Comparison of ENCODE assay signal across 9 mouse cellular contexts in genomic region chr8:119699549-119700134, GRCm38 (mm10). TPM values are rescaled to one million over a fixed set of nuclear protein-coding genes. Genes with fewer than 3 reads are reported as not detected.
DNase-seq lines count a peak whose midpoint lies in the region; ATAC-seq and TF ChIP-seq lines count a peak whose summit lies in the region.
"Had no signal": no experiment of that assay in that cellular context is flagged by ENCODE, and none has a peak within 500 bp of the region (broad histone marks: within the 10 kb centered on the region; RNA-seq: fewer than 3 reads in every experiment).

Atp2c2 (plus strand) TSS chr8:119700009.

- H3K4me3 ChIP-seq in E14TG2a.4 (replicated peaks; ENCODE audit: low read length) = peak within 1 kb of the TSS; percentile 73
- no peak within 1 kb of the TSS for H3K4me3 ChIP-seq in liver, embryonic 16.5 days (ENCODE audit: low read depth, low read length)
- H3K4me3 ChIP-seq in midbrain, embryonic 13.5 days (replicated peaks) = no peak within 1 kb of the TSS
- H3K4me3 ChIP-seq: midbrain, embryonic 12.5 days had no signal

- no peak within 1 kb of the TSS for H3K9ac ChIP-seq in liver, embryonic 16.5 days (ENCODE audit: low read depth, low read length)
- H3K9ac ChIP-seq in midbrain, embryonic 13.5 days (replicated peaks) = no peak within 1 kb of the TSS
- H3K9ac ChIP-seq: midbrain, embryonic 12.5 days had no signal

- peaks cover 56% of the 10 kb centered on the region for H3K27me3 ChIP-seq in E14TG2a.4 (ENCODE audit: insufficient read depth, low read length)
- peaks cover 34% of the 10 kb centered on the region for H3K27me3 ChIP-seq in liver, embryonic 16.5 days (ENCODE audit: control insufficient read depth, insufficient read depth, low read depth, low read length)
- H3K27me3 ChIP-seq in midbrain, embryonic 13.5 days = peaks cover 50% of the 10 kb centered on the region

- ATAC-seq in liver, embryonic 16.5 days (ENCODE audit: low read depth) = no peak
- no peak for ATAC-seq in midbrain, embryonic 13.5 days

- peaks cover 27% of the 10 kb centered on the region for H3K4me1 ChIP-seq in E14TG2a.4 (replicated peaks; ENCODE audit: low read depth, low read length)
- peaks cover 3% of the 10 kb centered on the region; the same call in 1 of the 2 replicates for H3K4me1 ChIP-seq in liver, embryonic 16.5 days (ENCODE audit: control insufficient read depth, low read depth, low read length)
- peaks cover 4% of the 10 kb centered on the region; the same call in 1 of the 2 replicates for H3K4me1 ChIP-seq in midbrain, embryonic 13.5 days (replicated peaks)

- no peaks in the 10 kb centered on the region for H3K9me3 ChIP-seq in E14TG2a.4 (ENCODE audit: low read length)
- H3K9me3 ChIP-seq in liver, embryonic 16.5 days (replicated peaks; ENCODE audit: control insufficient read depth, low read length) = no peaks in the 10 kb centered on the region
- no peaks in the 10 kb centered on the region for H3K9me3 ChIP-seq in midbrain, embryonic 13.5 days
- H3K9me3 ChIP-seq: midbrain, embryonic 12.5 days had no signal

- TF ChIP-seq CTCF in E14TG2a.4 (conservative IDR thresholded peaks at IDR 0.05; ENCODE audit: low read length) = no peak

- H3K4me2 ChIP-seq in liver, embryonic 16.5 days (ENCODE audit: low read depth, low read length) = peak within 1 kb of the TSS; percentile 41
- no peak within 1 kb of the TSS for H3K4me2 ChIP-seq in midbrain, embryonic 13.5 days (replicated peaks)
- H3K4me2 ChIP-seq: midbrain, embryonic 12.5 days had no signal

- peak; percentile 49 for DNase-seq in embryo, embryonic 10 days (ENCODE audit: low spot score)
- DNase-seq in embryo, embryonic 9.5 days (ENCODE audit: extremely low spot score) = no peak
- DNase-seq in kidney, adult 8-10 months = peak; percentile 56 to 59
- no peak for DNase-seq in cerebellum, adult 11 months
- DNase-seq in cerebellum, adult 9-10 months = no peak

- WGBS in liver, embryonic 16.5 days (ENCODE audit: insufficient replicate concordance) = 5% methylated on average over 26 of the region's 26 CpGs
- WGBS in midbrain, embryonic 13.5 days = 4% methylated on average over 23 of the region's 26 CpGs

- no peaks in the 10 kb centered on the region for H3K36me3 ChIP-seq in E14TG2a.4 (ENCODE audit: insufficient read depth, low read length)
- no peaks in the 10 kb centered on the region for H3K36me3 ChIP-seq in liver, embryonic 16.5 days (ENCODE audit: control insufficient read depth, insufficient read depth)
- no peaks in the 10 kb centered on the region for H3K36me3 ChIP-seq in midbrain, embryonic 13.5 days
- H3K36me3 ChIP-seq: midbrain, embryonic 12.5 days had no signal

- no peak within 1 kb of the TSS for H3K27ac ChIP-seq in liver, embryonic 16.5 days (ENCODE audit: low read length)
- H3K27ac ChIP-seq in midbrain, embryonic 13.5 days = no peak within 1 kb of the TSS
- H3K27ac ChIP-seq: midbrain, embryonic 12.5 days had no signal

RNA-seq across cellular contexts. Expression of gene Atp2c2, which starts in this region (rescaled TPM):
- polyA plus RNA-seq in liver, embryonic 16.5 days (2015; fragmentation: Nextera tagmentation; extraction: Ambion mirVana) = 0.19 and 0.27 TPM in 2 replicates
- not detected in 2 replicates for polyA plus RNA-seq in midbrain, embryonic 13.5 days (2015; fragmentation: Nextera tagmentation; extraction: Ambion mirVana)

Comparison
In these comparisons a context has a peak if more than half of its experiments do, and no peak if none do; other contexts are left out.
1. DNase-seq: peak in embryo, embryonic 10 days (single experiment) and kidney, adult 8-10 months (2 of 2); none in embryo, embryonic 9.5 days (single experiment), cerebellum, adult 11 months (single experiment) and cerebellum, adult 9-10 months (single experiment).